In the genomic region with DNA sequence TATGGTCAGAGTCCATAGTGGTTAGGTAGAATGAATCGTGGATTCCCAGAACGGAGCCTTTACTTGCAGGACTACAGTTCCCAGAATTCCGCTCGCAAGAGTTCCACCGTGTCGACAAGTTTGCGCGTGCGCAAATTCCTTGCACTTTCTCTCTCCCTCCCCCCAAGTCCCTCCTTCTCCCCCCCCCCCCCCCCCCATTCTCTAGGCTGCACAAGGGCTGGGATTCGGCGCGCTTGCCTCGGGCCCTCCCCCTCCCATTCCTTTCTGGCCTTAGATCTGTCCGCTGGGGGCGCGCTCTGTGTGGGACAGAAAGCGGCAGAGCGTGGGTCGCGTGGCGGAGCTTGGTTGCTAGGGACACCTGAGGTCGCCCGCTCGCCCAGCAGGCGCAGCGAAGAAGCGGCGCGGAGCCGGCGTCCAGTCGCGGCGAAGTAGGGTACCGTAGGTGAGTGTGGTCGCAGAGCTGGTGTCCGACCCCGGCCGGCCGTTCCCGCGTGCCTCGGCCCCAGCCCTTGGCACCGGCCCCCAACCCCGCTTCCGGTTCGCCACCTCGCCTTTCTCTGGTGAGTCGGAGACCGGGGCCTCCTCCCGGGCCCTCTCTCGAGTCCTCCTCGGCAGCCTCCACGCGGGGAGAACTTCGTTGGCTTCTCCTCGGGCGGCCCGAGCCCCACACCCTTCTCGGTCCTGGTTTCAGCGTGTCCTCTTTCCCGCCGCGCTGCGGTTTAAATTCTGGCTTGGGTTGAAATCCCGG, we compare ENCODE assay signal across 8 mouse cellular contexts. TPM values are rescaled to one million over a fixed set of nuclear protein-coding genes. Genes with fewer than 3 reads are reported as not detected.
DNase-seq lines count a peak whose midpoint lies in the region; ATAC-seq and TF ChIP-seq lines count a peak whose summit lies in the region.

A gene (plus strand): TSS at position 298 of the 748 bp plus-strand sequence.

- H3K27me3 ChIP-seq in C2C12 (ENCODE audit: control insufficient read depth, insufficient read depth, insufficient read length) = no peaks in the 10 kb centered on the region
- no peaks in the 10 kb centered on the region for H3K27me3 ChIP-seq in erythroblast, embryonic 14.5 days (ENCODE audit: control insufficient read depth)
- no peaks in the 10 kb centered on the region for H3K27me3 ChIP-seq in heart, embryonic 11.5 days (ENCODE audit: control insufficient read depth, insufficient read depth, low read length)
- no peaks in the 10 kb centered on the region for H3K27me3 ChIP-seq in kidney, embryonic 16.5 days (ENCODE audit: insufficient read depth, low read length)
- no peaks in the 10 kb centered on the region for H3K27me3 ChIP-seq in liver, adult 2 months (ENCODE audit: control insufficient read depth, insufficient read depth, low read length)
- no peaks in the 10 kb centered on the region for H3K27me3 ChIP-seq in myocyte (ENCODE audit: control insufficient read depth, insufficient read depth, insufficient read length)
- H3K27me3 ChIP-seq in splenic B cell, adult 2 months (ENCODE audit: control insufficient read depth, insufficient read depth, low read length, poor library complexity, severe bottlenecking) = no peaks in the 10 kb centered on the region

- TF ChIP-seq CTCF in C2C12 (IDR thresholded peaks at IDR 0.05; ENCODE audit: control insufficient read depth, insufficient read depth, insufficient read length) = peak; percentile 84
- TF ChIP-seq CTCF in brain, embryonic 14.5 days (IDR thresholded peaks at IDR 0.05; ENCODE audit: borderline replicate concordance, extremely low read depth, insufficient read depth, insufficient read length) = peak; percentile 67
- TF ChIP-seq CTCF in liver, adult 2 months (IDR thresholded peaks at IDR 0.05; ENCODE audit: low read depth, low read length) = peak; percentile 74

- WGBS in heart, embryonic 11.5 days (ENCODE audit: insufficient replicate concordance) = under 1% methylated on average over 63 of the region's 66 CpGs
- under 1% methylated on average over 59 of the region's 66 CpGs for WGBS in kidney, embryonic 16.5 days
- under 1% methylated on average over 66 of the region's 66 CpGs for WGBS in liver, adult 2 months

- H3ac ChIP-seq in C2C12 (ENCODE audit: control insufficient read depth, insufficient read length, low read depth) (peak within 1 kb of the TSS; percentile 76), myocyte (ENCODE audit: control insufficient read depth, insufficient read length) (peak within 1 kb of the TSS; percentile 20)

- peak; percentile 99 for DNase-seq in brain, embryonic 14.5 days (ENCODE audit: low read depth)
- peak; percentile 97 for DNase-seq in liver, adult 2 months (ENCODE audit: extremely low read depth, low read depth, low spot score)
- DNase-seq in splenic B cell, adult 2 months (ENCODE audit: low read depth, low spot score) = peak; percentile 91

- H3K4me2 ChIP-seq in heart, embryonic 11.5 days = peak within 1 kb of the TSS; percentile 86
- peak within 1 kb of the TSS; percentile 64 for H3K4me2 ChIP-seq in kidney, embryonic 16.5 days (replicated peaks; ENCODE audit: low read depth, low read length)
- H3K4me2 ChIP-seq in myocyte (ENCODE audit: low read depth) = peak within 1 kb of the TSS; percentile 94

- H3K36me3 ChIP-seq in C2C12 (ENCODE audit: control insufficient read depth, insufficient read depth) = peaks cover 20% of the 10 kb centered on the region
- peaks cover 3% of the 10 kb centered on the region for H3K36me3 ChIP-seq in erythroblast, embryonic 14.5 days (ENCODE audit: control insufficient read depth)
- H3K36me3 ChIP-seq in heart, embryonic 11.5 days (ENCODE audit: control insufficient read depth, insufficient read depth, low read length) = no peaks in the 10 kb centered on the region
- no peaks in the 10 kb centered on the region for H3K36me3 ChIP-seq in kidney, embryonic 16.5 days (ENCODE audit: insufficient read depth, low read length)
- H3K36me3 ChIP-seq in liver, adult 2 months (ENCODE audit: control insufficient read depth, insufficient read depth, low read length) = no peaks in the 10 kb centered on the region
- no peaks in the 10 kb centered on the region for H3K36me3 ChIP-seq in myocyte (ENCODE audit: control insufficient read depth, insufficient read depth)
- H3K36me3 ChIP-seq in splenic B cell, adult 2 months (ENCODE audit: control insufficient read depth, insufficient read depth, low read length, poor library complexity, severe bottlenecking) = no peaks in the 10 kb centered on the region

- H3K4me3 ChIP-seq in C2C12 (ENCODE audit: insufficient read depth, poor library complexity, severe bottlenecking) (peak within 1 kb of the TSS; percentile 66), myocyte (peak within 1 kb of the TSS; percentile 68)
- H3K4me3 ChIP-seq in erythroblast, embryonic 14.5 days (replicated peaks) = peak within 1 kb of the TSS; percentile 97
- peak within 1 kb of the TSS; percentile 89 for H3K4me3 ChIP-seq in heart, embryonic 11.5 days (ENCODE audit: low read depth, low read length)
- peak within 1 kb of the TSS; percentile 88 for H3K4me3 ChIP-seq in kidney, embryonic 16.5 days (ENCODE audit: low read length)
- peak within 1 kb of the TSS; percentile 94 for H3K4me3 ChIP-seq in liver, adult 2 months (ENCODE audit: insufficient read depth, low read depth, low read length)

- peaks cover 44% of the 10 kb centered on the region for H3K79me3 ChIP-seq in C2C12 (ENCODE audit: low read depth)

- H3K4me1 ChIP-seq in erythroblast, embryonic 14.5 days (ENCODE audit: control insufficient read depth) = peaks cover 31% of the 10 kb centered on the region
- peaks cover 11% of the 10 kb centered on the region; the same call in 1 of the 2 replicates for H3K4me1 ChIP-seq in heart, embryonic 11.5 days (ENCODE audit: control insufficient read depth, insufficient read depth, low read length)
- peaks cover 12% of the 10 kb centered on the region for H3K4me1 ChIP-seq in kidney, embryonic 16.5 days (ENCODE audit: insufficient read depth, low read length)
- peaks cover 9% of the 10 kb centered on the region for H3K4me1 ChIP-seq in liver, adult 2 months (ENCODE audit: control insufficient read depth, insufficient read depth, low read length)

- no peaks in the 10 kb centered on the region for H3K9me3 ChIP-seq in erythroblast, embryonic 14.5 days (ENCODE audit: control insufficient read depth, low read length)
- H3K9me3 ChIP-seq in heart, embryonic 11.5 days (replicated peaks; ENCODE audit: control insufficient read depth, low read length) = no peaks in the 10 kb centered on the region
- no peaks in the 10 kb centered on the region for H3K9me3 ChIP-seq in kidney, embryonic 16.5 days (ENCODE audit: low read length)

- H3K79me2 ChIP-seq in C2C12 (ENCODE audit: control insufficient read depth, insufficient read depth) (peaks cover 49% of the 10 kb centered on the region), myocyte (ENCODE audit: control insufficient read depth, insufficient read depth) (peaks cover 43% of the 10 kb centered on the region)
- H3K79me2 ChIP-seq in liver, adult 2 months (ENCODE audit: control insufficient read depth, insufficient read depth, low read length) = peaks cover 8% of the 10 kb centered on the region; the same call in 1 of the 2 replicates

- H3K9ac ChIP-seq in heart, embryonic 11.5 days (ENCODE audit: low read depth, low read length) = peak within 1 kb of the TSS; percentile 86
- peak within 1 kb of the TSS; percentile 86 for H3K9ac ChIP-seq in kidney, embryonic 16.5 days (replicated peaks; ENCODE audit: low read length)
- H3K9ac ChIP-seq in liver, adult 2 months (ENCODE audit: low read depth, low read length) = peak within 1 kb of the TSS; percentile 94

- peak; percentile 98 for ATAC-seq in heart, embryonic 11.5 days (replicated peaks; ENCODE audit: insufficient number of reproducible peaks, low FRiP score, low TSS enrichment)
- ATAC-seq in kidney, embryonic 16.5 days (ENCODE audit: low FRiP score, low TSS enrichment) = peak; percentile 99

- 0 out of 2 replicates have a peak, but pooled peaks have one; percentile 32 for TF ChIP-seq POLR2A in brain, embryonic 14.5 days (IDR thresholded peaks at IDR 0.05; ENCODE audit: borderline replicate concordance, extremely low read depth, insufficient read depth, insufficient read length, poor library complexity, severe bottlenecking)
- peak; percentile 58; the same call in 1 of the 2 replicates for TF ChIP-seq POLR2A in liver, adult 2 months (IDR thresholded peaks at IDR 0.05; ENCODE audit: extremely low read depth, insufficient read depth, low read length)
- TF ChIP-seq POLR2A in myocyte (IDR thresholded peaks at IDR 0.05; ENCODE audit: insufficient read length, low read depth) = peak; percentile 86

- H3K27ac ChIP-seq in heart, embryonic 11.5 days (ENCODE audit: low read depth, low read length) = peak within 1 kb of the TSS; percentile 87
- peak within 1 kb of the TSS; percentile 86 for H3K27ac ChIP-seq in kidney, embryonic 16.5 days (ENCODE audit: low read length)
- H3K27ac ChIP-seq in liver, adult 2 months (replicated peaks; ENCODE audit: insufficient read depth, low read depth, low read length) = peak within 1 kb of the TSS; percentile 82

TF ChIP-seq in C2C12, 6 proteins besides CTCF, POLR2A, EP300 and RAD21:
- TF ChIP-seq MYOD1 (IDR thresholded peaks at IDR 0.05; ENCODE audit: control insufficient read depth, insufficient read length, low read depth) = no peak
- TF ChIP-seq MAX (IDR thresholded peaks at IDR 0.05) = peak; percentile 75
- TF ChIP-seq USF1 (IDR thresholded peaks at IDR 0.05; ENCODE audit: low read depth) = no peak
- TF ChIP-seq MYOG (IDR thresholded peaks at IDR 0.05; ENCODE audit: control insufficient read depth, extremely low read depth, insufficient read length) = no peak
- no peak for TF ChIP-seq FOSL1 (IDR thresholded peaks at IDR 0.05; ENCODE audit: insufficient read depth, low read length, poor library complexity, severe bottlenecking)
- no peak for TF ChIP-seq CEBPB (IDR thresholded peaks at IDR 0.05; ENCODE audit: low read depth)

TF ChIP-seq in myocyte, 11 proteins besides CTCF, POLR2A, EP300 and RAD21 (continues in another document):
- TF ChIP-seq MAX (IDR thresholded peaks at IDR 0.05; ENCODE audit: low read depth) (peak; percentile 71), E2F4 (IDR thresholded peaks at IDR 0.05; ENCODE audit: insufficient read depth) (peak; percentile 70), MYOG (IDR thresholded peaks at IDR 0.05; ENCODE audit: control insufficient read depth in 1 of 3, insufficient read depth in 1 of 3, insufficient read length in 2 of 3, low read depth in 2 of 3) (no peak), POLR2AphosphoS2 (IDR thresholded peaks at IDR 0.05; ENCODE audit: insufficient read length, low read depth) (peak; percentile 88), USF1 (IDR thresholded peaks at IDR 0.05; ENCODE audit: low read depth) (no peak)

RNA-seq across cellular contexts. Expression of the gene that starts here (rescaled TPM):
- polyA plus RNA-seq in C2C12 (2012; fragmentation: generic; extraction: Trizol) (7.6 TPM), myocyte (2012; fragmentation: generic; extraction: Trizol) (5.1 TPM)
- 35.0 and 45.0 TPM in 2 replicates for polyA plus RNA-seq in brain, embryonic 14.5 days (2012; rRNA removed)
- polyA plus RNA-seq in erythroblast, embryonic 14.5 days (2012) = 0.12 and 0.24 TPM in 2 replicates
- polyA plus RNA-seq in heart, embryonic 11.5 days (2014; fragmentation: Nextera tagmentation; extraction: Ambion mirVana) = 15.8 and 21.4 TPM in 2 replicates
- 11.8 and 17.8 TPM in 2 replicates for polyA plus RNA-seq in kidney, embryonic 16.5 days (2015; fragmentation: Nextera tagmentation; extraction: Ambion mirVana)
- total RNA-seq in liver, adult 2 months (2014; rRNA removed) = 8.6 and 11.1 TPM in 2 replicates
- polyA plus RNA-seq in liver, adult 2 months (2012; rRNA removed) = 4.5 and 9.1 TPM in 2 replicates

Comparison
In these comparisons a context has a peak if more than half of its experiments do, and no peak if none do; other contexts are left out.
1. Peak in every context shown above with its lines: DNase-seq, ATAC-seq, H3K4me3 ChIP-seq and H3K27ac ChIP-seq.
2. POLR2A ChIP-seq: peak in every context shown above with its lines; median percentile 86 in myocyte; 58 in liver, adult 2 months; 32 in brain, embryonic 14.5 days.